Mouse (Mus musculus) cerebellum, adult 2 months (tissue): ENCODE measurements around the gene Dapp1.

Experiments
- CTCF ChIP-seq: fragments of 200-500 bp; IDR thresholded peaks from 2 replicates; pipeline ENCODE4 v1.5.1; 2011; ENCODE audit warnings: low read depth, mild to moderate bottlenecking, control low read depth, low read length, moderate library complexity, borderline replicate concordance; ENCODE audit not compliant: insufficient read depth
- POLR2A ChIP-seq: fragments of 200-500 bp; IDR thresholded peaks from 2 replicates; pipeline ENCODE4 v1.6.1; 2011; ENCODE audit warnings: low read length, control low read depth, borderline replicate concordance; ENCODE audit not compliant: insufficient read depth

- TF ChIP-seq POLR2A (no peak), CTCF (no peak)
Observed at GRCm38 (mm10) chr3:137959456-137959855, 21.9 kb downstream of the Dapp1 start.
